Mouse (Mus musculus) limb, embryonic 13.5 days (tissue): ENCODE data around the gene Hist1h2ah. TPM values are rescaled to one million over a fixed set of nuclear protein-coding genes. Genes with fewer than 3 reads are reported as not detected.
A peak's percentile ranks its signal among the peaks of the same experiment; 100 is the strongest.

Experiments
- ATAC-seq: fragments of 200-750 bp; cut with Nextera tagmentation; 2 replicates; pipeline ENCODE4 v1.8.0; 2017; ENCODE audit warnings: low read depth, moderate number of reproducible peaks, moderate TSS enrichment; ENCODE audit not compliant: low FRiP score
- H3K27ac ChIP-seq: fragments of 300-500 bp; sonication (generic); 2 replicates; pipeline ENCODE4 v1.5.1; 2015; ENCODE audit warnings: inconsistent platforms, mild to moderate bottlenecking, moderate library complexity
- H3K27me3 ChIP-seq: fragments of 300-500 bp; sonication (generic); 2 replicates; pipeline ENCODE4 v1.6.1; 2015; ENCODE audit warnings: mild to moderate bottlenecking, inconsistent platforms
- H3K36me3 ChIP-seq: fragments of 300-500 bp; sonication (generic); 2 replicates; pipeline ENCODE4 v1.6.1; 2015; ENCODE audit warnings: inconsistent platforms, mild to moderate bottlenecking, moderate library complexity
- H3K4me1 ChIP-seq: fragments of 300-500 bp; sonication (generic); 2 replicates; pipeline ENCODE4 v1.6.1; 2015; ENCODE audit warnings: inconsistent platforms
- H3K4me2 ChIP-seq: fragments of 300-500 bp; sonication (generic); replicated peaks from 2 replicates; pipeline ENCODE4 v1.6.1; 2015; ENCODE audit warnings: inconsistent platforms, mild to moderate bottlenecking, moderate library complexity
- H3K4me3 ChIP-seq: fragments of 300-500 bp; sonication (generic); 2 replicates; pipeline ENCODE4 v1.5.1; 2015; ENCODE audit warnings: moderate library complexity, mild to moderate bottlenecking, inconsistent platforms
- H3K9ac ChIP-seq: fragments of 300-500 bp; sonication (generic); 2 replicates; pipeline ENCODE4 v1.6.1; 2015; ENCODE audit warnings: mild to moderate bottlenecking, inconsistent platforms
- H3K9me3 ChIP-seq: fragments of 300-500 bp; sonication (generic); 2 replicates; pipeline ENCODE4 v1.6.1; 2016; ENCODE audit warnings: inconsistent platforms
- WGBS: fragments of 180-500 bp; shearing (Covaris S2); methylation state at CpG from one replicate; pipeline ENCODE4 v1.1.7; 2015; 5-methylcytosine and 5-hydroxymethylcytosine counted together
- polyA plus RNA-seq: library from polyadenylated mRNA; unstranded; fragments of >200 nt; fragmentation: Nextera tagmentation; extraction: Ambion mirVana; gene quantifications from 2 replicates; pipeline ENCODE4 v1.2.1, GENCODE M21; 2015

Gene Hist1h2ah
- polyA plus RNA-seq, 1 experiment from 2014 or later = 11.8 TPM

DNA sequence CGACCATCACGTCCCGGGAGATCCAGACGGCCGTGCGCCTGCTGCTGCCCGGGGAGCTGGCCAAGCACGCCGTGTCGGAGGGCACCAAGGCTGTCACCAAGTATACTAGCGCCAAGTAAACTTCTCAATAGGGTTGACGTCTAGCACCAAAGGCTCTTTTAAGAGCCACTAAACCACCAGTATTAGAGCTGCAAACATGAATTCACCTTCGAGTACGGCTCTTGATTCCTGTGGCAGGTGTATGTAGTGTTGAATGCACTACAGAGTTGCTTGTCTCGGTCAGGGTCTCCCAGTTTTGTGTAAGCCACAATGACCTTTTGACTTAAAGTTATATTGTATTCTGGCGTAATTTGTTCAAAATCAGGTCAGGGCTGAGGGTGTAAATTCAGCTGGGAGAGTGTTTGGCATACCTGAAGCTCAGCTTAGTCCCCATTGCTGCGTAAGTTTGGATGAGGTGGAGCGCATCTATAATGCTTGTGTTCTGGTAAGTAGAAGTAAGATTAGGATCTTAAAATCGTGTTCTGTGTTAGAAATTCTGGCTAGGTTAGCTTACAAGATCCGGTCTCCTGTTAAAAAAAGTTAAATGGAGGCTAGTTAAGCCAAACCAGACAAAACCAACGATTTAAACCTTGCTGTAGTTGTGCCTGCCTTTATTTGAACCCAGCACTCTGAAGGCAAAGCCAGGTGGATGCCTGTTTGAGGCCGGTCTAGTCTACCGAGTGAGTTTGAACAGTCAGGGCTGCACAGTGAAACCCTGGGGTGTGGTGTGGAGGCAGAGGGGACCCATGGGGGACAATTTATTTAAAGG, 985 bp upstream of the Hist1h2ah start:
- H3K4me3 ChIP-seq = peak overlapping the region; percentile 46
- H3K4me2 ChIP-seq = peak overlapping the region; percentile 79
- H3K9me3 ChIP-seq = no peaks in the 10 kb centered on the region
- H3K27me3 ChIP-seq = no peaks in the 10 kb centered on the region
- H3K4me1 ChIP-seq = peaks cover 33% of the 10 kb centered on the region
- H3K27ac ChIP-seq = peak overlapping the region; percentile 90
- no peaks in the 10 kb centered on the region for H3K36me3 ChIP-seq
- peak overlapping the region; percentile 69 for H3K9ac ChIP-seq
- no peak; the same call in 1 of the 2 replicates for ATAC-seq
- WGBS = 3% methylated on average over 22 of the region's 23 CpGs

DNA sequence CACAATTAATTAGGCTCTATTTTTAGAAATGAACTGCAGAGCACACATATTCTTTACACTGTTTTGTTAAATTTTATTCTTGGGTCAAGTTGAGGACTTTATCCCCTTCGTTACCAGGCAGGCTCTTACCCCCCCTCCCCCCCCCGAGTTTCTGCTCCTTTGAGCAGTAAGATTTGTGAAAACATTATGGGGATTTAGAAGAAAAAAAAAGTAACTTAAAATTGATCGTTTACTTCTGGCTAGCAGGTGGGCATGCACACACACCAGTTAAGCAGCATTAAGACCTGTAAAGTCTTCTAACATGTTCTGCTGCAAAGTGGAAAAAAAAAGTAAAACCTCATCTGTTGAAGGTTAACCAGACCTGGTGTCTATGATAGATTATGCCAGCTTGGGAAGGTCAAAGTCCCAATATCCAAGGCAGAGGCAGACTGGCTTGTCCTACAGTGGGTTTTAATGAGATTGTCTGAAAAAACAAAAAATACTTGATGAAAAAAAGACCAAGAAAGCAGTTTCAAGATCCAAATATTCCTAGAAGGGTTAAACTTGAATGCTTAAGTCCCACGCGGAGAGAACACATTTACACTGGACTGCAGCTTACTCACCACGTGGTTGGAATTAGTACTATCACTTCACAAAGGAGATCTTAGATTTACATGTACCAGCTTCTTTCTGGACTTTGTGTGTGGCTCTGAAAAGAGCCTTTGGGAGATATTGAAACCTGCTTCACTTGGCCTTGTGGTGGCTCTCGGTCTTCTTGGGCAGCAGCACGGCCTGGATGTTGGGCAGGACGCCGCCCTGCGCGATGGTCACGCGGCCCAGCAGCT, 713 bp downstream of the Hist1h2ah start:
- Histone ChIP-seq H3K4me3 (peak overlapping the region; percentile 46), H3K9ac (peak overlapping the region; percentile 66), H3K27me3 (no peaks in the 10 kb centered on the region), H3K36me3 (no peaks in the 10 kb centered on the region), H3K4me1 (peaks cover 22% of the 10 kb centered on the region), H3K27ac (peak overlapping the region; percentile 87), H3K4me2 (peak overlapping the region; percentile 79), H3K9me3 (no peaks in the 10 kb centered on the region)
- no peak for ATAC-seq
- 0% methylated on average over 11 of the region's 14 CpGs for WGBS

DNA sequence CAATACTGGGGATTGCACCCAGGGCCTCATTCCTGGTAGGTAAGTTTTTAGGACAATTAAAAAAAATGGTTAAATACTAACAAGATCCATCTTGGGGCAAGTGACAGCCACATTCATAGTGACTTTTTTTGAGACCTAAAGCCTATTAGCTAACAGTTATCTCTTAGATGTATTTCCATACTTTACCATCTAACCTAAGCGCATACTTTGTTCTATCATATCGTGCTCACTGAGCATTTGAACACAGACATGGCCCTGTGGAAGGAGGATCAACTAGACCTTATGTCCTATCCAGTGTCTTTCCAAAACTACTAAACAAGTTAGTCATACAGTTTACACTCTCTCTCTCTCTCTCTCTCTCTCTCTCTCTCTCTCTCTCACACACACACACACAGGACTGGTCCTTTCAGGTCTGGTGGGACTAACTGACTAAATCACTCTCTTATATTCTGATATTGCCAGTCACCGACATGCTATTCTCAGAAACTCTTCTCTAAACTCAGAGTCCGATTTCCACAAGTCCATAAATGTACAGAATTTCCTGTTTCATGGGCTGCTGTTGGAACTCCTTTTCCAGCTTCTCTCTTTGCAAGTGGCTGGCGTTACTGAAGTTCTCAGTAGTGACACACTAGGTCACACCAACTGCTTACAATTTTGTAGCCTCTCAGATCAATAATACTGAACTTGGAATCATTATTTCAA, 1.5 kb downstream of the Hist1h2ah start:
- WGBS = 43% methylated on average over 5 of the region's 5 CpGs
- peaks cover 21% of the 10 kb centered on the region for H3K4me1 ChIP-seq
- ATAC-seq = no peak
- peak overlapping the region; percentile 46 for H3K4me3 ChIP-seq
- H3K27ac ChIP-seq = peak overlapping the region; percentile 87
- H3K9me3 ChIP-seq = no peaks in the 10 kb centered on the region
- no peaks in the 10 kb centered on the region for H3K27me3 ChIP-seq
- peak overlapping the region; percentile 66 for H3K9ac ChIP-seq
- peak overlapping the region; percentile 79 for H3K4me2 ChIP-seq
- H3K36me3 ChIP-seq = no peaks in the 10 kb centered on the region

DNA sequence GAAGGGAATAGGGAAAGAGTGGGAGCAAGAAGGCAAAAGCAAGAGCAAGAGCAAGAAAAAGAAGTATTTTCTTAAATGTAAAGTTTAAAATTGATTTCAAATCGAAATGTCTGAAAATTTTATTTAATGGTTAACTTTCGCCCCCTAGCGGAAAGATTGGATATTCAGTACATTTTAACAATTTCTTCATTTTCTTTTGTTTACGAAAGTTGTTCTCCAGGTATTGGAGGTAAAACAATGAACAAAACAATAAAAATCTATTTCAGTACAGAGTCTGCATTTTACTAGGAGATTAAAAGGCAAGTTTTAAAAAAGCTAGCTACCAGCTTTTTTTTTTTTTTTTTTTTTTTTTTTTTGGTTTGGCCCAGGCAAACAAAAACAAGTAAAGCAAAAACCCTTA, 4.9 kb downstream of the Hist1h2ah start:
- H3K4me1 ChIP-seq = peaks cover 17% of the 10 kb centered on the region; the same call in 1 of the 2 replicates
- no peak overlapping the region for H3K4me3 ChIP-seq
- H3K4me2 ChIP-seq = no peak overlapping the region
- H3K27ac ChIP-seq = no peak overlapping the region
- H3K36me3 ChIP-seq = no peaks in the 10 kb centered on the region
- no peaks in the 10 kb centered on the region for H3K9me3 ChIP-seq
- no peak overlapping the region for H3K9ac ChIP-seq
- H3K27me3 ChIP-seq = no peaks in the 10 kb centered on the region
- 13% methylated on average over 4 of the region's 4 CpGs for WGBS
- no peak for ATAC-seq

DNA sequence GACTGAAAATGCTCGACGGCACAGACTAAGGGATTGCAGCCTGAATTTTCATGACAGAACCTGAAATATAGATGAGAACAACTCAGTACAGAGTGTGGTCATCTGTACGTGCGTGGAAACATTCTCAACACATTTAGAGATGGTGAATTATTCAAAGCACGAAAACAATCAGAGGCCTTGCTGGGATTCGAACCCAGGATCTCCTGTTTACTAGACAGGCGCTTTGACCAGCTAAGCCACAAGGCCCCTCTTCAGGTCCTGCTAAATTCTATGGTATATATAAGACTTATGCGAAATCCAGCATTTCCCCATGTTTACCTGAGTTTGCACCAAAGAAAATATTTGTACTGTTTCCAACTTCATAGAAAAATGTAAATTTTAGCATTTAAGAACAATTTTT, 5.4 kb downstream of the Hist1h2ah start:
- H3K9ac ChIP-seq = no peak overlapping the region
- H3K27ac ChIP-seq = no peak overlapping the region
- H3K36me3 ChIP-seq = no peaks in the 10 kb centered on the region
- ATAC-seq = no peak
- peaks cover 17% of the 10 kb centered on the region; the same call in 1 of the 2 replicates for H3K4me1 ChIP-seq
- H3K4me3 ChIP-seq = no peak overlapping the region
- H3K9me3 ChIP-seq = no peaks in the 10 kb centered on the region
- no peak overlapping the region for H3K4me2 ChIP-seq
- no peaks in the 10 kb centered on the region for H3K27me3 ChIP-seq
- 33% methylated on average over 8 of the region's 8 CpGs for WGBS

DNA sequence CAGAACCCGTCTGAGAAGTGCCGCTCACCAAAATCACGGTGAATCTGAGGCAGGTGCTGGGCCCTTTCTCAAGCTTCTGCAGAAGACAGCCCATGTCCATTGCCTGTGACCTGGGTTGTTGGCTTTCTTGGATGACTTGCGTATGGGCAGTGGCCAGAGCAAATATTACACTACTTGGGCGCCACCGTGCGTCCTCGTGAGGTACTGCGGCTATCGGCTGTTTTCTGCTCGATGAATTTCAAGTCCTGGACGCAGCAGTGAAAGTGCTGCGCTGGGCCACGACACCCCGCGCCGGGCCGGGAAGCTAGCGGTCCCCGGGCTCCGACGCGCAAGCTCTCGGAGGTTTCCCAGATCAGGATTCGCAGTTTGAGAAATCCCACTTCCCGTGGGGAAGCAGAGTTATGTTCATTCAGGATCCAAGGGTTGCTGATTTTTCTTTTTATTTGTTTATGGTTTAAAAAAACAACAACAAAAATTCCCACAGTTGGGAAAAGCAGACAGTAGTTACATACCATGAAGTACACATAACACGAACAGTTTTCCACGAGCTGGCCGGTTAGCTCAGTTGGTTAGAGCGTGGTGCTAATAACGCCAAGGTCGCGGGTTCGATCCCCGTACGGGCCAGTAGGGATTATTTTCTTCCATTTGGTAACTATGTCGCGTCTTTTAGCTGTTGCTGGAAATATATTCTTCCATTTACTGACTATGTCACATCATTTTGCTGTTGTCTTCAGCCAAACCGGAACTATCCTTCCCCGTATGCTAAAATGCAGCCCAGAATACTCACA, 6.5 kb downstream of the Hist1h2ah start:
- Histone ChIP-seq H3K4me3 (peak overlapping the region; percentile 54), H3K27ac (peak overlapping the region; percentile 84; the same call in 1 of the 2 replicates), H3K9ac (peak overlapping the region; percentile 68), H3K27me3 (peaks cover 1% of the 10 kb centered on the region; the same call in 1 of the 2 replicates), H3K4me2 (peak overlapping the region; percentile 67), H3K9me3 (no peaks in the 10 kb centered on the region), H3K36me3 (no peaks in the 10 kb centered on the region), H3K4me1 (peaks cover 7% of the 10 kb centered on the region; the same call in 1 of the 2 replicates)
- WGBS = under 1% methylated on average over 40 of the region's 40 CpGs
- ATAC-seq = peak; percentile 80

DNA sequence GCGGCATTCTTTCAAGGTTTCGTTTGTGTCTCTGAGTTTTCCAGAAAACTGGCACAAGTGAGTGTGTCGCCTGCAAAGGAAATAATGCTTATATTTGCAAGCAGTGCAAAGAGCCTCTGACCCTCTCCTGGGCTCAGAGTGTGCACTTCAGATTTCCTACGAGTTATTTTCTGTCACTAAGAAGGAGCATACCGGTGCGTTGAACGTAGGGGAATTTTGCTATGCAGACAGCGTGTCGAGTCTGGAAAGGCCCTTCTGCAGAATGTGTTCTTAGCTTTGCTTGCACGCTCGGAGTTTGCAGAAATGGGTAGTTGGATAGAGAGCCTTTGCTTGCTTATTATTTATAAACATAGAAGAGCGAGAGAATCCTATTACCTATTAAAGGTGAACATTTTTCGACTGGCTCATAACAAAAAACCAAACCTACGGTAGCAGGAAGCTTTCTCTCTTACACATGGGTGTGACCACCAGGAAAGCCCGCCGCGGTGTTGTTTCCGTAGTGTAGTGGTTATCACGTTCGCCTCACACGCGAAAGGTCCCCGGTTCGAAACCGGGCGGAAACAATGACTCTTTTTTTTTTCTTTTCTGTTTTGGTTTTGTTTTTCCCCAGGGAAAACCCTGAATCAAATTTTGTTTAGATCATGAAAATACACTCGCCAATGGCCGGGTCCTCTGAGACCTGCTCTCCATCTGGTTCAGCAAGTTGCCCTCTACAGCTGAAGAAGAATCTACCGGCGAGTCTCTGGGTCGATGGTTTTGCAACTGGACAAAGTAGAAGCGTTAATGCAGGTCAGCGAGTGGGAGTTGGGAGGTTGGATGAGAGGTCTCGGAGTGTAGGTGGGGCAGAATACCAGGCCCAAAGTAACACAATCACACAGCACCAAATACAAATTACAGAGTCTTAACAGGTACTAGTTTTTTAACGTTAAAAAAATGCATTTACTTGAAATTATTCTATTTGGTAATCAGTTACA, 9.0 kb downstream of the Hist1h2ah start:
- H3K36me3 ChIP-seq = no peaks in the 10 kb centered on the region
- 0 out of 2 replicates have a peak, but pooled peaks cover 5% of the 10 kb centered on the region for H3K4me1 ChIP-seq
- WGBS = 1% methylated on average over 35 of the region's 35 CpGs
- H3K4me3 ChIP-seq = peak overlapping the region; percentile 50
- H3K27ac ChIP-seq = peak overlapping the region; percentile 16; the same call in 1 of the 2 replicates
- no peaks in the 10 kb centered on the region for H3K9me3 ChIP-seq
- ATAC-seq = peak; percentile 68; the same call in 1 of the 2 replicates
- H3K9ac ChIP-seq = peak overlapping the region; percentile 63
- H3K4me2 ChIP-seq = peak overlapping the region; percentile 65
- H3K27me3 ChIP-seq = peaks cover 5% of the 10 kb centered on the region; the same call in 1 of the 2 replicates

DNA sequence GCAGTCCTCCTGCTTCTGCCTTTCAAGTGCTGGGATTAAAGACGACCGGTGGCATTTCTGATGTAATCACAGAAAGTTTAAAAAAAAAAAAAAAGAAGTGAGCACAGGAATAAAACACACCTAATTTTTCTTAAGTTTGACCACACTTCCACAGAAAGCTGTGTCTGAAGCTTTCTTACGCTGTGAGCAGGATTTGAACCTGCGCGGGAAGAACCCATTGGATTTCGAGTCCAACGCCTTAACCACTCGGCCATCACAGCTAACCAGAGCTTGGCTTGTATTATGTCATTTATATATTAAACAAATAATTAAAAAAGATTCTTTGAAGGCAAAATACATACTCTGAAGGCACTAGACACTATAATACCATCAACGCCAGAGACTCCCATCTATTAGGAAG, 13.1 kb downstream of the Hist1h2ah start:
- Histone ChIP-seq H3K27me3 (peaks cover 39% of the 10 kb centered on the region), H3K9me3 (no peaks in the 10 kb centered on the region), H3K27ac (no peak overlapping the region), H3K4me2 (peak overlapping the region; percentile 71), H3K4me3 (peak overlapping the region; percentile 48), H3K36me3 (no peaks in the 10 kb centered on the region), H3K4me1 (peaks cover 15% of the 10 kb centered on the region), H3K9ac (no peak overlapping the region)
- WGBS = under 1% methylated on average over 9 of the region's 9 CpGs
- 0 out of 2 replicates have a peak, but pooled peaks have one; percentile 43 for ATAC-seq

DNA sequence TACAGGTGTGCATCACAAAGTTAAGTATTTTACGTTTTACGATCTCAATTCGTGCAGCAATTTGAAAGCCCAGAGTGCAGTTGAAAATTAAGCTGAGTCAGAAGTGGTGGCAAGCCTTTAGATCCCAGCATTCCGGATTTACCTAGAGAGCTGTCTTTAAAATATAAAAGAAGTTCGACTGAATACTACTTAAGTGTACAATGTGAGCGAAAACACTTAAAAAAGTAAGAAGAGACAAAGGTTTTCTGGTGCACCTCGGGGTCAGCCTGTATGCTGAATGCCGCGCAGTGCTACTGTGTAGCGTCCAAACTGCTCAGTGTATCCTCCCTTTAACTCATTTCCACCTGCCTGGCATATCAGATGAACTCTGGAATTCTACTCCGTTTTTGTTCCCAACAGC, 13.8 kb downstream of the Hist1h2ah start:
- Histone ChIP-seq H3K4me1 (peaks cover 15% of the 10 kb centered on the region), H3K27me3 (peaks cover 46% of the 10 kb centered on the region), H3K27ac (no peak overlapping the region), H3K36me3 (no peaks in the 10 kb centered on the region), H3K9me3 (no peaks in the 10 kb centered on the region), H3K9ac (peak overlapping the region; percentile 31; the same call in 1 of the 2 replicates), H3K4me2 (peak overlapping the region; percentile 71), H3K4me3 (peak overlapping the region; percentile 48)
- ATAC-seq = no peak
- WGBS = under 1% methylated on average over 11 of the region's 11 CpGs

DNA sequence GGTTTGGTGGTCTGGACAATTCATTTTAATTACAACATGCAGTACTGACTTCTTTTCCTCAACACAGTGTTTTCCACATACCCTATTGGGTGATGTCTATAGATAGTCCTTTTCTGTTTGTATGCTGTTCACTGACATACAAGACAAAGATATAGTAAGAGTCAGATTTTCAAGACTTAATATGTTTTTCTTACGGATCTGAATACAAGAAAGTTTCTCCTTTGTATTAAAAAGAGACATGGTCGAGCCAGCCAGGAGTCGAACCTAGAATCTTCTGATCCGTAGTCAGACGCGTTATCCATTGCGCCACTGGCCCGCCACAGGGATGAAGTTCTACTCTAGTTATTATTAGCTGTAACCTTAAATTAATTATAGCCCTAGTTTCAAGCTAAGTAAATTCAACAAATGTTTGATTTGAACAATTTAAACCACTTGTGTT, 14.4 kb downstream of the Hist1h2ah start:
- Histone ChIP-seq H3K9ac (no peak overlapping the region), H3K4me1 (peaks cover 14% of the 10 kb centered on the region), H3K4me2 (peak overlapping the region; percentile 71), H3K4me3 (peak overlapping the region; percentile 48), H3K27me3 (peaks cover 52% of the 10 kb centered on the region), H3K9me3 (no peaks in the 10 kb centered on the region), H3K36me3 (no peaks in the 10 kb centered on the region), H3K27ac (no peak overlapping the region)
- no peak; the same call in 1 of the 2 replicates for ATAC-seq
- under 1% methylated on average over 8 of the region's 8 CpGs for WGBS
